Mouse (Mus musculus) lung, embryonic 14.5 days (tissue): ENCODE results near the gene Fhad1. TPM values are rescaled to one million over a fixed set of nuclear protein-coding genes. Genes with fewer than 3 reads are reported as not detected.

Experiments
- ATAC-seq: fragments of 200-750 bp; cut with Nextera tagmentation; 2 replicates; pipeline ENCODE4 v1.8.0; 2017; ENCODE audit warnings: mild to moderate bottlenecking, moderate TSS enrichment, moderate library complexity; ENCODE audit not compliant: insufficient read depth
- DNase-seq: peaks from one replicate; pipeline ENCODE4 v3.0.0-alpha.2; 2015
- H3K27ac ChIP-seq: fragments of 300-500 bp; sonication (generic); 2 replicates; pipeline ENCODE4 v1.5.1; 2014; ENCODE audit warnings: low read depth, mild to moderate bottlenecking, moderate library complexity
- H3K27me3 ChIP-seq: fragments of 300-500 bp; sonication (generic); 2 replicates; pipeline ENCODE4 v1.6.1; 2014; ENCODE audit warnings: low read length, control low read depth; ENCODE audit not compliant: insufficient read depth
- H3K36me3 ChIP-seq: fragments of 300-500 bp; sonication (generic); 2 replicates; pipeline ENCODE4 v1.6.1; 2014; ENCODE audit warnings: control low read depth; ENCODE audit not compliant: insufficient read depth
- H3K4me1 ChIP-seq: fragments of 300-500 bp; sonication (generic); 2 replicates; pipeline ENCODE4 v1.6.1; 2014; ENCODE audit warnings: antibody characterized with exemption, control low read depth; ENCODE audit not compliant: insufficient read depth
- H3K4me2 ChIP-seq: fragments of 300-500 bp; sonication (generic); 2 replicates; pipeline ENCODE4 v1.6.1; 2014; ENCODE audit warnings: mild to moderate bottlenecking
- H3K4me3 ChIP-seq: fragments of 300-500 bp; sonication (generic); 2 replicates; pipeline ENCODE4 v1.5.1; 2014; ENCODE audit warnings: low read depth, low read length
- H3K9ac ChIP-seq: fragments of 300-500 bp; sonication (generic); 2 replicates; pipeline ENCODE4 v1.6.1; 2014
- H3K9me3 ChIP-seq: fragments of 300-500 bp; sonication (generic); 2 replicates; pipeline ENCODE4 v1.6.1; 2016; ENCODE audit warnings: low read depth, low read length, control low read depth
- CTCF ChIP-seq: IDR thresholded peaks from 2 replicates; pipeline ENCODE4 v1.5.1; 2016; ENCODE audit warnings: antibody characterized with exemption, low read depth
- WGBS: fragments of 180-500 bp; shearing (Covaris S2); extraction: QIAGEN DNeasy Blood & Tissue Kit; methylation state at CpG from one replicate; pipeline ENCODE4 v1.1.7; 2014; 5-methylcytosine and 5-hydroxymethylcytosine counted together
- polyA plus RNA-seq: library from polyadenylated mRNA; unstranded; fragments of >200 nt; fragmentation: Nextera tagmentation; extraction: Ambion mirVana; gene quantifications from 2 replicates; pipeline ENCODE4 v1.2.1, GENCODE M21; 2014

Fhad1 gene
- polyA plus RNA-seq, 1 experiment from 2014 or later, result 1.4 TPM

DNA sequence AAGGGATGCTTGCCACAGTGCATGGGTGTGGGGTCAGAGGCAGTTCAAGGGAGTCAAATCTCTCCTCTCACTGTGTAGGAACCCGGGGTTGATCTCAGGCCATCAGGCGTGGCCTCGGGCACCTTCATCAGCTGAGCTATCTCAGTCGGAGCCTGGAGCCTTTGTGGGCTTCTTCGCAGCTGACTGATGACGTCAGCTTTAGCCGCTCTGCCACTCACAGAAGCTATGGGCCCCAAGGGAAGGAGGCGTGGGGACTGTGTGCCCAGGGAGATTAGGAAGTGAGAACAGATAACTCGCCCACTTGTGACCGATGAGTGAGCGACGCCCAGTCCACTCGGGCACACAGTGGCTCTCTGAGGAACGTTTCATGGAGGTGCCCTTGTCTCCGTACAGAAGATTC lies 2.8 kb upstream of the Fhad1 start:
- Histone ChIP-seq H3K27ac (no peak overlapping the region), H3K4me3 (no peak overlapping the region), H3K36me3 (no peaks in the 10 kb centered on the region), H3K9ac (no peak overlapping the region), H3K4me1 (0 out of 2 replicates have a peak, but pooled peaks cover 12% of the 10 kb centered on the region), H3K4me2 (peak overlapping the region; percentile 32), H3K27me3 (peaks cover 11% of the 10 kb centered on the region; the same call in 1 of the 2 replicates), H3K9me3 (no peaks in the 10 kb centered on the region)
- ATAC-seq, result peak; percentile 47
- peak; percentile 58 for DNase-seq
- 28% methylated on average over 15 of the region's 15 CpGs for WGBS
- no peak for TF ChIP-seq CTCF

DNA sequence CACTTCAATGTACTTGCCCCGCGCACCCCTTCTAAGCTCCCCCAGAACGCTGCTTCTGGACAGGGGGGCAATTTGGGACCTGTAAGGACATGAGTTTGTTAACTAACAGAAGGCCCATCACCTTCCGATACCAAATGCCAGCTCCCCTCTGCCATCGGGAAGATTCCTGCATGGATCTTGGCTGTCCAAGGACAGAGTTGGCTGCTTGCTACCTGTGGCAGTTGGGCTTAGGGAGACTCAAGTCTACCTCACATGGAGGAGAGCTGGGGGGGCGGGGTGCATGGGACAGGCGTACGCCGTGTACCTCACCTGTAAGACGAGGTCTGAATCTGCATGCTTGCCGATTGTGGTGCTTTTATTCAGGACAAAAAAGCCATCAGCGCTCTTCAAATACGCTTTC lies 3.6 kb downstream of the Fhad1 start:
- Histone ChIP-seq H3K27me3 (peaks cover 11% of the 10 kb centered on the region; the same call in 1 of the 2 replicates), H3K4me2 (no peak overlapping the region), H3K9ac (no peak overlapping the region), H3K4me1 (0 out of 2 replicates have a peak, but pooled peaks cover 5% of the 10 kb centered on the region), H3K36me3 (no peaks in the 10 kb centered on the region), H3K4me3 (no peak overlapping the region), H3K27ac (no peak overlapping the region), H3K9me3 (no peaks in the 10 kb centered on the region)
- DNase-seq, result no peak
- ATAC-seq, result no peak
- WGBS, result 86% methylated on average over 13 of the region's 13 CpGs
- no peak for TF ChIP-seq CTCF

DNA sequence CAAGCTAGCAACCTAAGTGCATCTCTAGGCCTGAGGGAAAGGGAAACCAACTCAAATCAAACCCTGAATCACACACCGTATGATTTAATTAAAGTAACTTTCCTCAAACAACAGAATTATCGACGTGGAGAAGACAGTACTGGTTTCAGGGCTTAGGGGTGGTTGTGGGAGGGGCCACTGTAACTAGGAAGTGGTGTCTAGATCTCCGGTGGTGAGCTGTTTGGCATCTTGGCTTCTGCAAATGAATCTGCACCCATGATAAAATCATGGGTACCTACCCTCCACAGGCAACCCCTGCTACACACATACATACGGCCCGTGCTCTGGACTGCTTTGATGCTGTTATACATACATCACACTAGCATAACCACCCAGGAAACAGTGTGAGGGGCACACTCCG lies 4.4 kb downstream of the Fhad1 start:
- ATAC-seq (no peak), DNase-seq (no peak)
- peaks cover 11% of the 10 kb centered on the region; the same call in 1 of the 2 replicates for H3K27me3 ChIP-seq
- H3K9me3 ChIP-seq, result no peaks in the 10 kb centered on the region
- 75% methylated on average over 7 of the region's 7 CpGs for WGBS
- 0 out of 2 replicates have a peak, but pooled peaks cover 2% of the 10 kb centered on the region for H3K4me1 ChIP-seq
- no peak overlapping the region for H3K4me3 ChIP-seq
- TF ChIP-seq CTCF, result no peak
- no peak overlapping the region for H3K4me2 ChIP-seq
- no peaks in the 10 kb centered on the region for H3K36me3 ChIP-seq
- no peak overlapping the region for H3K27ac ChIP-seq
- H3K9ac ChIP-seq, result no peak overlapping the region

DNA sequence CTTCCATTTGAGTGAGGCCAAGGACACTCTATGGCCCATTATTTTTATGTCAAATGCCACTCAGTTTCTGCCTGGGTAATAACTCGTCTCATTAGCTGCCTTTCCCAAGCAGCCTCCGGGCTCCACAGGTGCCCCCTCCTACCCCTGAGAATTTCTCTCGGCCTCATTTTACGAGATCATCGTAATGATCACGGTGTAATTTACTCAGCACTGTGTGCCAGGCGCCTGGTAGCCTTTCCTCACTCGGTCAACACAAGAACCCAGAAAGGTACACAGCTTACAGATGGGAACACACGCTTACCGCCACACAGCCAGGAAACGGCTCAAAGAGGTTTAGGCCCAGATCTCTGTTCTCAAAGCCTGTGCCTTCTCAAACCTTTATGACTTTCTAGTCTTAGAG lies 6.7 kb downstream of the Fhad1 start:
- Histone ChIP-seq H3K4me2 (no peak overlapping the region), H3K9ac (no peak overlapping the region), H3K4me3 (no peak overlapping the region), H3K9me3 (no peaks in the 10 kb centered on the region), H3K27me3 (no peaks in the 10 kb centered on the region), H3K4me1 (no peaks in the 10 kb centered on the region), H3K27ac (no peak overlapping the region), H3K36me3 (no peaks in the 10 kb centered on the region)
- 67% methylated on average over 11 of the region's 11 CpGs for WGBS
- TF ChIP-seq CTCF, result no peak
- DNase-seq (no peak), ATAC-seq (no peak)

- Histone ChIP-seq H3K4me1 (no peaks in the 10 kb centered on the region), H3K4me3 (no peak overlapping the region), H3K36me3 (no peaks in the 10 kb centered on the region), H3K27me3 (no peaks in the 10 kb centered on the region), H3K4me2 (no peak overlapping the region), H3K27ac (no peak overlapping the region), H3K9ac (no peak overlapping the region), H3K9me3 (no peaks in the 10 kb centered on the region)
- ATAC-seq (no peak), DNase-seq (no peak)
- 28% methylated on average over 9 of the region's 9 CpGs for WGBS
- no peak for TF ChIP-seq CTCF
These were observed 14.3 kb downstream of the Fhad1 start for GRCm38 (mm10) chr4:142000581-142000980.

DNA sequence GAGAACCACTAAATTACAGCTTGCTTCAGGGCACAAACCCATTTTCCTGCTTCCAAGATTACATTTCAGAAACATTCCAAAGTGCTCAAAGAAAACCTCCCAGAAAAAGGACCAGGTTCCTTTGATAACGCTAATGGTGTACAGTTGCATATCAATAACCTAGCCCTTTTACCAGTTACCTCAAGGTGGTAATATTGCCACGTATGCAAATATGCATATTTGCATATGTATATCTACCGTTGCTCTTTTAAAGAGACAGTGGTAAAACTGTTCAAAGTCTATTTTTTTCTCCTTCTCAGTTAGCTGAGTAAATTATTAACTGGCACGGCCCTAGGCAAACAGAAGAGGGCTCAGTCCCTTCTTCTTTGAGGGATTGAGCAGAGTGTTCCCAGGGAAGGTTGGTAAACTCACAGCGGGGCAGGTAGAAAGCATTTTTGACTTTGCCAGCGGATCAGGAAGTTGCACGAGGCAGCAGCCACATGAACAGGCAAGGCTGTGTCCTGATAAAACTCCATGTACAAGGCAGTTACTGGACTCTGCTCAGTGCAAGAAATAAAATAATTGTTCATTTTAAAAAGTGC lies 15.3 kb downstream of the Fhad1 start:
- no peak for TF ChIP-seq CTCF
- H3K9me3 ChIP-seq, result no peaks in the 10 kb centered on the region
- no peaks in the 10 kb centered on the region for H3K36me3 ChIP-seq
- no peak overlapping the region for H3K4me3 ChIP-seq
- H3K4me1 ChIP-seq, result no peaks in the 10 kb centered on the region
- no peak overlapping the region for H3K9ac ChIP-seq
- 36% methylated on average over 7 of the region's 7 CpGs for WGBS
- peak overlapping the region; percentile 55 for H3K27ac ChIP-seq
- no peaks in the 10 kb centered on the region for H3K27me3 ChIP-seq
- H3K4me2 ChIP-seq, result no peak overlapping the region
- DNase-seq (peak; percentile 53), ATAC-seq (peak; percentile 19; the same call in 1 of the 2 replicates)

- Histone ChIP-seq H3K36me3 (no peaks in the 10 kb centered on the region), H3K4me3 (peak overlapping the region; percentile 18), H3K27me3 (no peaks in the 10 kb centered on the region), H3K4me2 (peak overlapping the region; percentile 51), H3K4me1 (no peaks in the 10 kb centered on the region), H3K9ac (no peak overlapping the region), H3K27ac (no peak overlapping the region), H3K9me3 (no peaks in the 10 kb centered on the region)
- 23% methylated on average over 11 of the region's 11 CpGs for WGBS
- no peak for DNase-seq
- ATAC-seq, result no peak
- no peak for TF ChIP-seq CTCF
These were observed 16.5 kb downstream of the Fhad1 start for GRCm38 (mm10) chr4:141998282-141998821.
